Mouse (Mus musculus) MN1 (cell line): ENCODE data around the gene Usp25.

ENCODE experiments used
- DNase-seq: peaks from one replicate; pipeline ENCODE4 v3.0.0-alpha.2; 2016; ENCODE audit warnings: low spot score

Gene Usp25

GRCm38 (mm10) chr16:77150338-77150737, 136.8 kb downstream of the Usp25 start:
- DNase-seq: no peak

GRCm38 (mm10) chr16:77150884-77151283, 137.4 kb downstream of the Usp25 start:
- no peak for DNase-seq

GRCm38 (mm10) chr16:77152288-77152687, 138.8 kb downstream of the Usp25 start:
- no peak for DNase-seq

- no peak for DNase-seq
Observed at GRCm38 (mm10) chr16:77153216-77153715, 139.8 kb downstream of the Usp25 start.

GRCm38 (mm10) chr16:77153815-77154214, 140.3 kb downstream of the Usp25 start:
- no peak for DNase-seq

- DNase-seq: no peak
Observed at GRCm38 (mm10) chr16:77154831-77155230, 141.3 kb downstream of the Usp25 start.
